Mouse (Mus musculus): Measurements from ENCODE around the gene Taf1a.
A peak's percentile ranks its signal among the peaks of the same experiment; 100 is the strongest.

Gene Taf1a

GRCm38 (mm10) chr1:183414081-183414727 lies 25.4 kb downstream of the Taf1a start:
- DNase-seq, result no peak

GRCm38 (mm10) chr1:183417873-183418272 lies 29.1 kb downstream of the Taf1a start, which contains the start of gene Hhipl2:
TSS of gene Hhipl2 (plus strand) at chr1:183418215.
- DNase-seq, result no peak

- DNase-seq, result no peak
These were observed 31.0 kb downstream of the Taf1a start for GRCm38 (mm10) chr1:183419741-183420140.

GRCm38 (mm10) chr1:183420296-183420695 lies 31.5 kb downstream of the Taf1a start:
- DNase-seq, result no peak

- no peak for DNase-seq
These were observed 35.3 kb downstream of the Taf1a start for GRCm38 (mm10) chr1:183424100-183424499.

GRCm38 (mm10) chr1:183434918-183435317 lies 46.1 kb downstream of the Taf1a start:
- no peak for DNase-seq

GRCm38 (mm10) chr1:183439036-183439435 lies 50.3 kb downstream of the Taf1a start:
- peak; percentile 78 for DNase-seq

- DNase-seq, result peak; percentile 63 to 71
These were observed 53.4 kb downstream of the Taf1a start for GRCm38 (mm10) chr1:183442015-183442774.

GRCm38 (mm10) chr1:183453066-183453465 lies 64.3 kb downstream of the Taf1a start:
- DNase-seq, result no peak

Measured in lung, adult 18-20 months (tissue).